Mouse (Mus musculus): ENCODE measurements around the gene Trmt1. TPM values are rescaled to one million over a fixed set of nuclear protein-coding genes. Genes with fewer than 3 reads are reported as not detected.

Trmt1 gene
- polyA plus RNA-seq, 1 experiment from 2014 or later: 56.1 TPM

DNA sequence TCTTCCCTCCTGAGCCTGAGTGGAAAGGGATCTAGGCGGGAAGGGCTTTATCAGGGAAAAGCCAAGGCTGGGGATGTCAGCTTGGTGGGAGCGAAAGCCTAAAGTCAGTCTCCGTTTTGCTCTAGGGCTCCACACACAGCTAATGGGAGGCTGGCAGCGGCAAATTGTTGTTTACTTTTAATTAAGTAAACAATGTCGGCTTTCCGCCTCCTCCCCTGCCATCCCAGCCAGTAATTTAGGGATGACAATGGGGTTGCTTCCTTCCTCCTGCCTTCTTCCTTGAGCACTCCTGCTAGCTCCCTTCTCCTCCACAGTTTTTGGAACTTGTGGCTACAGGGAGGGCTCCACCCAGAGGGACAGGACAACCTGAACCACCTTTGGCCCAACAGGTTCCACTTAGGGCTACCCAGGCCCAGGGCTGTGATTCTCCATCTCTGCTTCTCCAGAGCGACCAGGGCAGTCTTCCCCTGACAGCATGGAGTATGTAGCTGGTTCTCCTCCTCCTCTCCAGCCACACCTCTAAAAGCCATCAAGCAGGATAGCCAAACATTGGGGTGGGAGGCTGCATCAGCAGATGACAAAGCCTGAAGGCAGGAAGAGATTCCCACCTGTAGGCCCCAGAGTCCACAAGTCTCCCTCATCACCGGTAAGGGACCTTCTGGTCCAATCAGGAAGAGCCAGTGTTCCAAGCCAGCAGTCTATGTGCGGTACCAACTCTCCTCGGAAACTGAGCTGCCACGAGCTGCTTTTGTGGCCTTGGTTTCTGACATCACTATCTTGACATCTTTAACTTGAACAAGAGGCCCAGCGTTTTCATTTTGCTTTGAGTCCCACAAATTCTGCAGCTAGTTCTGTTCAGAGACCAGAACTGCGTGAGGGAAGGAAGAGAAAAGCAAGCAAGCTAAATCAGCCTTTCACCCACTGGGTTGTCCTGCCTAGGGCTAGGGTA, 55.1 kb downstream of the Trmt1 start:
- H3K4me2 ChIP-seq (ENCODE audit: low read length): no peak overlapping the region
- no peak overlapping the region for H3K9ac ChIP-seq (ENCODE audit: low read depth, low read length)

DNA sequence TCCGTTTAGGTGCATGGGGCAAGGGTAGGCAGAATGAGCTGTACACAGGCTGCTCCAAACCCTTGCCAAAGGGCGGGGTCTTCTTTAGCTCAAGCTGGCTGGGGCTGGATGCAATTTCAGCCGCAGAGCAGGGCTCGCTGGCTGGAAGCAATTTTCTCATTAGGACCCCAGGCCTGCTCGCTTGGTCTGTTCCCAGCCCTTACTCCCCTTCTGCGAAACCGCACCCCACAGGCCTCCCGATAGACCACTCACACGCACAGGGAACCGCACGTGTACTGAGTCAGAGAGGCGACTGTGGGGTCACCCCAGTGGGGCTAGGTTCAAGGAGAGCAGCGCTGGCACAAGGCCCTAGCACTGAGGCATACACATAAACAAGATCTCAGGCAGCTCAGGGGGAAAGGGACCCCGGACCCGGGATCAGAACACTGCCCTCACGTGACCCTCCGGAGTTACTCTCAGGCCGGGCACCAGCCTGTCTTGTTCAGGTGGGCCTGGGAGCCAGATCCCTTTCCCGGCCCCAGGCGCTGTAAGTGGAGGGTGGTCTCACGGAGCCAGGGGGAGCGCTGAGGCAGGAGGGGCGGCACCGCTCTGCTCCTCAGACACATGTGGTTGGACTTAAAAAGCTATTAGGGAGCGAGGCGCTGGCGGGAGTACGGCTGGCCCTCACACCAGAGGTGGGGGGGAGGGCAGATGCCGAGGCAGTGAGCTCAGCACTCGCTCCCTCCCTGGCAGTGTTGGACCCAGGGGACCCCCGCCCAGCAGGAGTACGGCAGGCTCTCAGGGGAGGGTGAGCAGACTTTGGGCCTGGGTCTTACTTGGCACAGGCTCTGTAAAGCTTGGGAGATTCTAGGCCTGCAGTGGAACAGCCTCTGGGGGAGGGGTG, 56.3 kb downstream of the Trmt1 start:
- H3K27ac ChIP-seq: 0 out of 2 replicates have a peak overlapping the region, but pooled peaks have one; percentile 2
- peaks cover 29% of the 10 kb centered on the region for H3K4me1 ChIP-seq (replicated peaks; ENCODE audit: insufficient read depth, low read length)
- no peaks in the 10 kb centered on the region for H3K9me3 ChIP-seq (replicated peaks; ENCODE audit: low read length)
- H3K4me3 ChIP-seq (replicated peaks; ENCODE audit: low read depth, low read length): no peak overlapping the region
- H3K27me3 ChIP-seq (ENCODE audit: insufficient read depth, low read length): 0 out of 2 replicates have a peak, but pooled peaks cover 3% of the 10 kb centered on the region
- WGBS: 21% methylated on average over 32 of the region's 32 CpGs
- peak; percentile 50 for DNase-seq (ENCODE audit: low spot score)
- no peak for TF ChIP-seq CTCF (IDR thresholded peaks at IDR 0.05; ENCODE audit: low read depth)
- peak overlapping the region; percentile 23; the same call in 1 of the 2 replicates for H3K4me2 ChIP-seq (ENCODE audit: low read length)
- H3K9ac ChIP-seq (ENCODE audit: low read depth, low read length): peak overlapping the region; percentile 10; the same call in 1 of the 2 replicates
- H3K36me3 ChIP-seq (ENCODE audit: insufficient read depth, low read length): no peaks in the 10 kb centered on the region
- no peak; the same call in 1 of the 2 replicates for ATAC-seq (replicated peaks; ENCODE audit: low FRiP score, low read depth)

More for the DNA sequence above, 55.1 kb downstream of the Trmt1 start:
- Histone ChIP-seq H3K4me3 (replicated peaks; ENCODE audit: low read depth, low read length) (no peak overlapping the region), H3K4me1 (replicated peaks; ENCODE audit: insufficient read depth, low read length) (peaks cover 29% of the 10 kb centered on the region), H3K9me3 (replicated peaks; ENCODE audit: low read length) (no peaks in the 10 kb centered on the region), H3K27ac (peak overlapping the region; percentile 5; the same call in 1 of the 2 replicates), H3K36me3 (ENCODE audit: insufficient read depth, low read length) (no peaks in the 10 kb centered on the region), H3K27me3 (ENCODE audit: insufficient read depth, low read length) (no peaks in the 10 kb centered on the region)
- TF ChIP-seq CTCF (IDR thresholded peaks at IDR 0.05; ENCODE audit: low read depth): no peak
- 49% methylated on average over 13 of the region's 13 CpGs for WGBS
- DNase-seq (ENCODE audit: low spot score) (no peak), ATAC-seq (replicated peaks; ENCODE audit: low FRiP score, low read depth) (no peak)

DNA sequence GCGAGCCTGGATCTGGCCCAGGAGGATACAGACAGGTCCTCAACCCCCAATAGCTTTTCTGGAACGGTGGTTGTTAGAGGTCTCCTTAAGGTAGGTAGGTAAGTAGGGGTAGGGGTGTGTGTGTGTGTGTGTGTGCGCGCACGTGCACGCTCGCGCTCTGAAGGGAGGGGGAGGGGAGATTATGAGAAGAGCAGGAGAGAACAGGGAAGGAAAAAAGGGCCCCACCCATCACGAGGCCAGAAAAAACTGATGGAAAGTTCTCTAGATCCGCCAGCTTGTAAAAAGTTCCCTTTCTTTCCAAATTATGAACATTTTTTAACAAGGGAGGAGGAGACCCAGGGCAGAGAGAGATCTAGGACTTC, 56.9 kb downstream of the Trmt1 start:
- H3K27ac ChIP-seq: no peak overlapping the region
- no peak overlapping the region for H3K4me3 ChIP-seq (replicated peaks; ENCODE audit: low read depth, low read length)
- WGBS: 13% methylated on average over 10 of the region's 10 CpGs
- ATAC-seq (replicated peaks; ENCODE audit: low FRiP score, low read depth): no peak
- 0 out of 2 replicates have a peak overlapping the region, but pooled peaks have one; percentile 10 for H3K9ac ChIP-seq (ENCODE audit: low read depth, low read length)
- 0 out of 2 replicates have a peak, but pooled peaks cover 3% of the 10 kb centered on the region for H3K27me3 ChIP-seq (ENCODE audit: insufficient read depth, low read length)
- TF ChIP-seq CTCF (IDR thresholded peaks at IDR 0.05; ENCODE audit: low read depth): no peak
- H3K9me3 ChIP-seq (replicated peaks; ENCODE audit: low read length): no peaks in the 10 kb centered on the region
- no peak for DNase-seq (ENCODE audit: low spot score)
- no peaks in the 10 kb centered on the region for H3K36me3 ChIP-seq (ENCODE audit: insufficient read depth, low read length)
- peaks cover 25% of the 10 kb centered on the region for H3K4me1 ChIP-seq (replicated peaks; ENCODE audit: insufficient read depth, low read length)
- H3K4me2 ChIP-seq (ENCODE audit: low read length): 0 out of 2 replicates have a peak overlapping the region, but pooled peaks have one; percentile 23

DNA sequence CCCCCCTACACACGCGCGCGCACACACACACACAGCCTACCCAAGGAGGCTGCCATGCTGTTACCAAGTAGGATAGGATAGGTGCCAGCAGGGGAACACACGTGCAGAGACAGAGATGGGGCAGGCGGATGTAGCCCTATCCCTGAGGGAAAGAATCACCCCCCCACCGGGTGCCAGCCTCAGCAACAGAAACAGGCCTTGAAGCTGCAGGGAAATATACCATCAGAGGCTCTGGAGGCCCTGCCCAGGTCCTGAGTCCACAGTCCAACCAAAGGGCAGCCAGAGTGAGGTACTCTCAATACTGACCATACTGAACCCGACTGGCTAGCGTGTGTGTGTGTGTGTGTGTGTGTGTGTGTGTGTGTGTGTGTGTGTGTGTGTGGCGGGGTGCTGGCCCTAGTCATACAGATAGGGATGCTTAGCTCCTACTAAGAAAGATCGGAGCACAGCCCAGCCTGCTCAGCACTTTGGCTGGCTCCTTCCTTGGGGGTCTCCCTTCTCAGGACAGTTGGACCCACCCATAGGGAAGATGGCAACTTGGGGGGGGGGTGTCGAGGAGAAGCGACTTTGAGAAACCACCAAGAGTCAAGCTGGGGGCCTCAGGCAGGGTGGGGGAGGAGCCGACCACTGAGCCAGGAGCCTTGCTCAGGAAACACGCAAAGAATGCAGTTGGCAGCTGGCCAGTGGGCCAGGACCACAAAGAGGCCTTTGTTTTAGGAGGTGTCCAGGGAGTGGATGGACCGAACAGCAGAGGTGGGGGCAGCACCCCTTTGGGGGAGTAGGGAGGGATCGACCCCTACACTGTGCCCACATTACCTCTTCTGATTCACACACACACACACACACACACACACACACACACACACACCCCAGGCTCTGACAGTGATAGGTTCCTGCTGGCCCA, 57.7 kb downstream of the Trmt1 start:
- Histone ChIP-seq H3K9me3 (replicated peaks; ENCODE audit: low read length) (no peaks in the 10 kb centered on the region), H3K27me3 (ENCODE audit: insufficient read depth, low read length) (0 out of 2 replicates have a peak, but pooled peaks cover 3% of the 10 kb centered on the region), H3K4me1 (replicated peaks; ENCODE audit: insufficient read depth, low read length) (peaks cover 25% of the 10 kb centered on the region), H3K36me3 (ENCODE audit: insufficient read depth, low read length) (no peaks in the 10 kb centered on the region), H3K9ac (ENCODE audit: low read depth, low read length) (no peak overlapping the region), H3K4me2 (ENCODE audit: low read length) (no peak overlapping the region), H3K27ac (no peak overlapping the region), H3K4me3 (replicated peaks; ENCODE audit: low read depth, low read length) (no peak overlapping the region)
- WGBS: 14% methylated on average over 14 of the region's 17 CpGs
- DNase-seq (ENCODE audit: low spot score) (peak; percentile 83), ATAC-seq (replicated peaks; ENCODE audit: low FRiP score, low read depth) (peak; percentile 59)
- no peak for TF ChIP-seq CTCF (IDR thresholded peaks at IDR 0.05; ENCODE audit: low read depth)

DNA sequence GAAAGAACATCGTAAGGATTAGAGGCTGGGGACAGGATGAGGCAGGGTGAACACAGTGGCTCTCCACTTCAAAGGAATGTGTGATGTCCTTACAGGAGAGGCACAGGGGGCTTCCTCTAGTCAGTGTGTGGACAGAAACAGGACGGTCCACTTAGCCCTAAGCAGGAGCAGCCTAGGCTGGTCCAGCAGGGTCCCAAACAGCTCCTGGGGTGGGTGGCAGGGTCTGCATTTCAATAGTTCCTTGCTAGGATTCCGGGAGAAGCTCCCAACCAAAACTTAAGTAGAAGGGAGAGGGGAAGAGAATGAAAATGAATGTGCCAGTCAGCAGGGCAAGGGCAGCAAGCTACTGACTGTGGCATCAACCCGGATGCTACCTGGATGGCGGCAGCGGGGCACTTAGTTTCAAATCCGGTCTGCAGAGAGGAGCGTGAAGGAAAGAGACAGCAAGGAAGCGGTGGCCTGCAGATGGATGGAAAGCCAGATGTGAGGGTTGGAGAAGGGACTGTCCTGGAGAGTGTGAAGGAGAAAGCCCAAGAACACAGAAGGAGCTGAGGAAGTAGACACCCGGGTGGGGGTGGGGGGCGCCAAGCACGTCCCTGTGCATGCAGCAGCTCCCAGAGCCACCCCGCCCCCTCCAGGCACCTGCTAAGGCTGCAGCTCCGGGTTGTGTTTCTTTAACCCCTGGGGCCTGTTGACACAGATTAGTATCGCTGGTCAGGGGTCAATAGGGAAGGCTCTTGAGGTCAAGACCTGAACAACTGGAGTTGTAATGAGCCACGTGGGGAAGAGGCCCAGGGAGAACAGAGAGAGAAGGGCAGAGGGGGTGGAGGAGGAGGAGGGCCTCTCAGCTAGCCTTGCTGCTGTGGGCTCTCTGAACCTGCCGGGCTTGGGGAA, 59.2 kb downstream of the Trmt1 start:
- Histone ChIP-seq H3K27ac (no peak overlapping the region), H3K4me1 (replicated peaks; ENCODE audit: insufficient read depth, low read length) (peaks cover 28% of the 10 kb centered on the region), H3K4me3 (replicated peaks; ENCODE audit: low read depth, low read length) (no peak overlapping the region), H3K9ac (ENCODE audit: low read depth, low read length) (no peak overlapping the region), H3K9me3 (replicated peaks; ENCODE audit: low read length) (no peaks in the 10 kb centered on the region), H3K4me2 (ENCODE audit: low read length) (no peak overlapping the region), H3K36me3 (ENCODE audit: insufficient read depth, low read length) (no peaks in the 10 kb centered on the region), H3K27me3 (ENCODE audit: insufficient read depth, low read length) (peaks cover 6% of the 10 kb centered on the region; the same call in 1 of the 2 replicates)
- ATAC-seq (replicated peaks; ENCODE audit: low FRiP score, low read depth) (0 out of 2 replicates have a peak, but pooled peaks have one; percentile 23), DNase-seq (ENCODE audit: low spot score) (peak; percentile 33)
- TF ChIP-seq CTCF (IDR thresholded peaks at IDR 0.05; ENCODE audit: low read depth): no peak
- WGBS: 11% methylated on average over 17 of the region's 17 CpGs

Other genes starting within 250 kb of the Trmt1 start
- gene Ier2, start 23.5 kb upstream of the Trmt1 start, polyA plus RNA-seq (2015; fragmentation: Nextera tagmentation; extraction: Ambion mirVana): 77.4 and 83.8 TPM in 2 replicates
- 15.9 and 16.1 TPM in 2 replicates for gene Nacc1, start 1.6 kb downstream of the Trmt1 start, polyA plus RNA-seq (2015; fragmentation: Nextera tagmentation; extraction: Ambion mirVana)
- gene Lyl1, start 15.2 kb downstream of the Trmt1 start, polyA plus RNA-seq (2015; fragmentation: Nextera tagmentation; extraction: Ambion mirVana): 6.1 and 6.4 TPM in 2 replicates
- gene G430095P16Rik, start 36.7 kb downstream of the Trmt1 start, polyA plus RNA-seq (2015; fragmentation: Nextera tagmentation; extraction: Ambion mirVana): 1.9 and 2.5 TPM in 2 replicates
- 21.1 and 22.3 TPM in 2 replicates for gene Nfix, start 114.0 kb downstream of the Trmt1 start, polyA plus RNA-seq (2015; fragmentation: Nextera tagmentation; extraction: Ambion mirVana)
- 7.0 and 7.4 TPM in 2 replicates for gene Dand5, start 136.5 kb downstream of the Trmt1 start, polyA plus RNA-seq (2015; fragmentation: Nextera tagmentation; extraction: Ambion mirVana)
- gene Gadd45gip1, start 145.2 kb downstream of the Trmt1 start, polyA plus RNA-seq (2015; fragmentation: Nextera tagmentation; extraction: Ambion mirVana): 51.0 and 54.3 TPM in 2 replicates
- 97.1 and 98.9 TPM in 2 replicates for gene Rad23a, start 154.4 kb downstream of the Trmt1 start, polyA plus RNA-seq (2015; fragmentation: Nextera tagmentation; extraction: Ambion mirVana)
- gene Calr, start 160.6 kb downstream of the Trmt1 start, polyA plus RNA-seq (2015; fragmentation: Nextera tagmentation; extraction: Ambion mirVana): 644 and 753 TPM in 2 replicates
- 68.2 and 74.7 TPM in 2 replicates for gene Farsa, start 170.7 kb downstream of the Trmt1 start, polyA plus RNA-seq (2015; fragmentation: Nextera tagmentation; extraction: Ambion mirVana)
- 43.0 and 45.7 TPM in 2 replicates for gene Syce2, start 185.8 kb downstream of the Trmt1 start, polyA plus RNA-seq (2015; fragmentation: Nextera tagmentation; extraction: Ambion mirVana)
- gene Gcdh, start 207.6 kb downstream of the Trmt1 start, polyA plus RNA-seq (2015; fragmentation: Nextera tagmentation; extraction: Ambion mirVana): 59.2 and 67.6 TPM in 2 replicates
- gene Klf1, start 215.6 kb downstream of the Trmt1 start, polyA plus RNA-seq (2015; fragmentation: Nextera tagmentation; extraction: Ambion mirVana): 1.1 and 1.8 TPM in 2 replicates
- gene Dnase2a, start 222.3 kb downstream of the Trmt1 start, polyA plus RNA-seq (2015; fragmentation: Nextera tagmentation; extraction: Ambion mirVana): 12.3 and 13.2 TPM in 2 replicates